Mouse (Mus musculus) activated CD4-positive, CD25-positive, alpha-beta regulatory T cell (primary cell): ENCODE data around the gene Krtap20-2. TPM values are rescaled to one million over a fixed set of nuclear protein-coding genes. Genes with fewer than 3 reads are reported as not detected.

Experiments used
- polyA plus RNA-seq, 2 experiments: library from polyadenylated mRNA; unstranded; fragments of 100-300 nt; shearing (Covaris generic); gene quantifications; one replicate each; pipeline ENCODE4 v1.2.1; 2017

The Krtap20-2 gene
- not detected for polyA plus RNA-seq

DNA sequence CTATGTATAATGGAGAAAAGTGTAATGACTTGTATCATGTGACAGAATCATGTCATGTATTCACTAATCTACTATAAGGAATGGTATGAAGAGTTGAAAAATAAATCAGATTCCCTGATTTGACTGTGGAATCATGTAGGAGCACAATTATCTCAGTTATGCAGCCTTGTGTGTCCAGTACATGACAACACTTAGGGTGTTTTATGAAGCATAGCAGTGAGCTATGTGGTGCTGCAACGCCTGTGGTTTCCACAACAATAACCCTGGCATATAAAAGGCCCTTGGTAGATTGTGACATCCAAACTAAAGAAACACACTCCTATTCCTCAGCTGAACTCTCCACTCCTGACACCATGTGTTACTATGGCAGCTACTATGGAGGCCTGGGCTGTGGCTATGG is at the start of gene Krtap20-2:
TSS of gene Krtap20-2 (plus strand) at position 301 of the 400 bp plus-strand sequence.

DNA sequence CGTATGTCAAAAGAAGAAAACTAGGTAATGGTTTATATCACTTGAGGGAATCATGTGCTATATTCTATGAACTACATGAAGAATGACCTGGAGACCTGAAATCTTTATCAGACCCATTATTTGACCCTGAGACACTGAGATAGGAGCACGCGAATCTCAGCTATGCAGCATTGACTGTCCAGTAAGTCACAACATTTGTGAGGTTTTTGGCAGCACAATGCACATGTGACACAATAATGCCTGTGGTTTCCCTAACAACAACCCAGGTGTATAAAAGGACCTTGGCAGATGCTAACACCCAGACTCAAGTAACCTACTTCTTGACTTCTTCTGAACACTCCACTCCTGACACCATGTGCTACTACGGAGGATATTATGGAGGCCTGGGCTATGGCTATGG is 48.0 kb upstream of the Krtap20-2 start, which contains the start of gene Gm9789:
TSS of gene Gm9789 (plus strand) at position 301 of the 400 bp plus-strand sequence.

DNA sequence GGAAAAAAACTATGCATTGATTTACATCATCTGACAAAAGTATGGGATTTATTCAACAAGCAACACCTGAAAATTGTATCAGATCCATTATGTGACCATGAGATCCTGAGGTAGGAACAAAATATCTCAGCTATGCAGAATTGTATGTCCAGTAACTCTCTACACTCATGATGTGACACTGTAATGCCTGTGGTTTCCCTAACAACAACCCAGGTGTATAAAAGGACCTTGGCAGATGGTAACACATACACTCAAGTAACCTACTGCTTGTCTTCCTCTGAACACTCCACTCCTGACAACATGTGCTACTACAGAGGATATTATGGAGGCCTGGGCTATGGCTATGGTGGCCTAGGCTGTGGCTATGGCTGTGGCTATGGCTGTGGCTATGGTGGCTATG is 36.5 kb upstream of the Krtap20-2 start, which contains the start of gene Gm7735:
TSS of gene Gm7735 (plus strand) at position 301 of the 400 bp plus-strand sequence.

DNA sequence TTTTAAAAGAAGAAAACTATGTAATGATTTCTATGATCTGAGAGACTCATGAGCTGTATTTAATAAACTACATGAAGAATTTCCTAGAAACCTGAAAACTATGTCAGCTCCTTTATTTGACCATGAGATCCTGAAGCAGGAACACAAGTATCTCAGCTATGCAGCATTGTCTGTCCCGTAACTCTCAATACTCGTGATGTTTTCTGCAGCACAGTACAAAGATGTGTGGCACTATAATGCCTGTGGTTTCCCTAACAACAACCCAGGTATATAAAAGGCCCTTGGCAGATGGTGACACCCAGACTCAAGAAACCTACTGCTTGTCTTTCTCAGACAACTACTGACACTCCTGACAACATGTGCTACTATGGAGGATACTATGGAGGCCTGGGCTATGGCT is 31.2 kb upstream of the Krtap20-2 start, which contains the start of gene 1110057P08Rik:
TSS of gene 1110057P08Rik (plus strand) at position 301 of the 400 bp plus-strand sequence.

Other genes with a start within 250 kb of the Krtap20-2 start
- not detected for gene Krtap16-3, start 243.0 kb upstream of the Krtap20-2 start, polyA plus RNA-seq
- gene Krtap22-2, start 195.1 kb upstream of the Krtap20-2 start, polyA plus RNA-seq = not detected
- not detected for gene Gm10229, start 190.6 kb upstream of the Krtap20-2 start, polyA plus RNA-seq
- not detected for gene Krtap6-1, start 174.2 kb upstream of the Krtap20-2 start, polyA plus RNA-seq
- gene Gm10228, start 164.4 kb upstream of the Krtap20-2 start, polyA plus RNA-seq = not detected
- not detected for gene Krtap6-5, start 158.0 kb upstream of the Krtap20-2 start, polyA plus RNA-seq
- not detected for gene 1110025L11Rik, start 141.9 kb upstream of the Krtap20-2 start, polyA plus RNA-seq
- not detected for gene Krtap6-3, start 121.8 kb upstream of the Krtap20-2 start, polyA plus RNA-seq
- not detected for gene Gm6358, start 65.0 kb upstream of the Krtap20-2 start, polyA plus RNA-seq
- gene Gm10061, start 54.8 kb upstream of the Krtap20-2 start, polyA plus RNA-seq = not detected
- gene Gm9789, start 47.9 kb upstream of the Krtap20-2 start, polyA plus RNA-seq = not detected
- gene Gm7735, start 36.4 kb upstream of the Krtap20-2 start, polyA plus RNA-seq = not detected
- gene 1110057P08Rik, start 31.1 kb upstream of the Krtap20-2 start, polyA plus RNA-seq = not detected
- gene Krtap21-1, start 198.0 kb downstream of the Krtap20-2 start, polyA plus RNA-seq = under 1 TPM in 1 of 2 experiments, not detected in 1; 0.37 TPM
- not detected for gene Krtap6-2, start 214.2 kb downstream of the Krtap20-2 start, polyA plus RNA-seq